Mouse (Mus musculus): Measurements from ENCODE around the gene Inhbb. TPM values are rescaled to one million over a fixed set of nuclear protein-coding genes. Genes with fewer than 3 reads are reported as not detected.

Gene Inhbb
- polyA plus RNA-seq, 1 experiment from 2014 or later: 0.17 TPM

- Histone ChIP-seq H3K9me3 (replicated peaks; ENCODE audit: control insufficient read depth, low read length) (no peaks in the 10 kb centered on the region), H3K27ac (replicated peaks; ENCODE audit: low read depth, low read length) (no peak overlapping the region), H3K9ac (replicated peaks; ENCODE audit: low read length) (no peak overlapping the region), H3K36me3 (replicated peaks; ENCODE audit: control insufficient read depth, insufficient read depth, low read depth, low read length) (no peaks in the 10 kb centered on the region), H3K4me3 (ENCODE audit: low read depth, low read length) (no peak overlapping the region), H3K4me2 (ENCODE audit: low read depth, low read length) (no peak overlapping the region), H3K4me1 (ENCODE audit: control insufficient read depth, insufficient read depth, low read length) (no peaks in the 10 kb centered on the region), H3K27me3 (ENCODE audit: control insufficient read depth, insufficient read depth, low read length) (no peaks in the 10 kb centered on the region)
- no peak for ATAC-seq (replicated peaks; ENCODE audit: insufficient number of reproducible peaks, low FRiP score, low TSS enrichment, low read depth)
- WGBS: 52% methylated on average over 3 of the region's 3 CpGs
- no peak for DNase-seq (ENCODE audit: low spot score)
Observed at GRCm38 (mm10) chr1:119404798-119405197, 17.2 kb downstream of the Inhbb start.

- Histone ChIP-seq H3K36me3 (replicated peaks; ENCODE audit: control insufficient read depth, insufficient read depth, low read depth, low read length) (no peaks in the 10 kb centered on the region), H3K4me3 (ENCODE audit: low read depth, low read length) (no peak overlapping the region), H3K9ac (replicated peaks; ENCODE audit: low read length) (no peak overlapping the region), H3K27ac (replicated peaks; ENCODE audit: low read depth, low read length) (no peak overlapping the region), H3K27me3 (ENCODE audit: control insufficient read depth, insufficient read depth, low read length) (no peaks in the 10 kb centered on the region), H3K4me1 (ENCODE audit: control insufficient read depth, insufficient read depth, low read length) (no peaks in the 10 kb centered on the region), H3K4me2 (ENCODE audit: low read depth, low read length) (no peak overlapping the region), H3K9me3 (replicated peaks; ENCODE audit: control insufficient read depth, low read length) (no peaks in the 10 kb centered on the region)
- no peak for DNase-seq (ENCODE audit: low spot score)
- 84% methylated on average over 4 of the region's 4 CpGs for WGBS
- no peak for ATAC-seq (replicated peaks; ENCODE audit: insufficient number of reproducible peaks, low FRiP score, low TSS enrichment, low read depth)
Observed at GRCm38 (mm10) chr1:119404341-119404740, 17.7 kb downstream of the Inhbb start.

- DNase-seq (ENCODE audit: low spot score) (no peak), ATAC-seq (replicated peaks; ENCODE audit: insufficient number of reproducible peaks, low FRiP score, low TSS enrichment, low read depth) (no peak)
- Histone ChIP-seq H3K9ac (replicated peaks; ENCODE audit: low read length) (no peak overlapping the region), H3K4me1 (ENCODE audit: control insufficient read depth, insufficient read depth, low read length) (no peaks in the 10 kb centered on the region), H3K4me2 (ENCODE audit: low read depth, low read length) (no peak overlapping the region), H3K4me3 (ENCODE audit: low read depth, low read length) (no peak overlapping the region), H3K27ac (replicated peaks; ENCODE audit: low read depth, low read length) (no peak overlapping the region), H3K36me3 (replicated peaks; ENCODE audit: control insufficient read depth, insufficient read depth, low read depth, low read length) (no peaks in the 10 kb centered on the region), H3K9me3 (replicated peaks; ENCODE audit: control insufficient read depth, low read length) (no peaks in the 10 kb centered on the region), H3K27me3 (ENCODE audit: control insufficient read depth, insufficient read depth, low read length) (no peaks in the 10 kb centered on the region)
- 46% methylated on average over 4 of the region's 4 CpGs for WGBS
Observed at GRCm38 (mm10) chr1:119401249-119401648, 20.8 kb downstream of the Inhbb start.

GRCm38 (mm10) chr1:119398640-119399039 is 23.4 kb downstream of the Inhbb start:
- WGBS: 81% methylated on average over 2 of the region's 2 CpGs
- H3K4me1 ChIP-seq (ENCODE audit: control insufficient read depth, insufficient read depth, low read length): no peaks in the 10 kb centered on the region
- no peak for DNase-seq (ENCODE audit: low spot score)
- no peak overlapping the region for H3K4me2 ChIP-seq (ENCODE audit: low read depth, low read length)
- no peak overlapping the region for H3K4me3 ChIP-seq (ENCODE audit: low read depth, low read length)
- H3K9ac ChIP-seq (replicated peaks; ENCODE audit: low read length): no peak overlapping the region
- no peaks in the 10 kb centered on the region for H3K9me3 ChIP-seq (replicated peaks; ENCODE audit: control insufficient read depth, low read length)
- no peak overlapping the region for H3K27ac ChIP-seq (replicated peaks; ENCODE audit: low read depth, low read length)
- ATAC-seq (replicated peaks; ENCODE audit: insufficient number of reproducible peaks, low FRiP score, low TSS enrichment, low read depth): no peak
- H3K27me3 ChIP-seq (ENCODE audit: control insufficient read depth, insufficient read depth, low read length): no peaks in the 10 kb centered on the region
- no peaks in the 10 kb centered on the region for H3K36me3 ChIP-seq (replicated peaks; ENCODE audit: control insufficient read depth, insufficient read depth, low read depth, low read length)

- Histone ChIP-seq H3K4me1 (ENCODE audit: control insufficient read depth, insufficient read depth, low read length) (no peaks in the 10 kb centered on the region), H3K27ac (replicated peaks; ENCODE audit: low read depth, low read length) (no peak overlapping the region), H3K36me3 (replicated peaks; ENCODE audit: control insufficient read depth, insufficient read depth, low read depth, low read length) (no peaks in the 10 kb centered on the region), H3K4me3 (ENCODE audit: low read depth, low read length) (no peak overlapping the region), H3K4me2 (ENCODE audit: low read depth, low read length) (no peak overlapping the region), H3K9ac (replicated peaks; ENCODE audit: low read length) (no peak overlapping the region), H3K9me3 (replicated peaks; ENCODE audit: control insufficient read depth, low read length) (no peaks in the 10 kb centered on the region), H3K27me3 (ENCODE audit: control insufficient read depth, insufficient read depth, low read length) (no peaks in the 10 kb centered on the region)
- no peak for DNase-seq (ENCODE audit: low spot score)
- no peak for ATAC-seq (replicated peaks; ENCODE audit: insufficient number of reproducible peaks, low FRiP score, low TSS enrichment, low read depth)
- WGBS: 77% methylated on average over 7 of the region's 7 CpGs
Observed at GRCm38 (mm10) chr1:119397839-119398238, 24.2 kb downstream of the Inhbb start.

GRCm38 (mm10) chr1:119391311-119391710 is 30.7 kb downstream of the Inhbb start:
- H3K27ac ChIP-seq (replicated peaks; ENCODE audit: low read depth, low read length): no peak overlapping the region
- no peak for ATAC-seq (replicated peaks; ENCODE audit: insufficient number of reproducible peaks, low FRiP score, low TSS enrichment, low read depth)

GRCm38 (mm10) chr1:119390676-119391075 is 31.4 kb downstream of the Inhbb start:
- 53% methylated on average over 4 of the region's 4 CpGs for WGBS
- no peak overlapping the region for H3K9ac ChIP-seq (replicated peaks; ENCODE audit: low read length)
- H3K4me1 ChIP-seq (ENCODE audit: control insufficient read depth, insufficient read depth, low read length): no peaks in the 10 kb centered on the region
- no peak for ATAC-seq (replicated peaks; ENCODE audit: insufficient number of reproducible peaks, low FRiP score, low TSS enrichment, low read depth)
- no peaks in the 10 kb centered on the region for H3K36me3 ChIP-seq (replicated peaks; ENCODE audit: control insufficient read depth, insufficient read depth, low read depth, low read length)
- no peaks in the 10 kb centered on the region for H3K27me3 ChIP-seq (ENCODE audit: control insufficient read depth, insufficient read depth, low read length)
- H3K9me3 ChIP-seq (replicated peaks; ENCODE audit: control insufficient read depth, low read length): no peaks in the 10 kb centered on the region
- no peak overlapping the region for H3K4me3 ChIP-seq (ENCODE audit: low read depth, low read length)
- no peak for DNase-seq (ENCODE audit: low spot score)
- H3K27ac ChIP-seq (replicated peaks; ENCODE audit: low read depth, low read length): no peak overlapping the region
- no peak overlapping the region for H3K4me2 ChIP-seq (ENCODE audit: low read depth, low read length)

More at GRCm38 (mm10) chr1:119391311-119391710, 30.7 kb downstream of the Inhbb start:
- Histone ChIP-seq H3K9ac (replicated peaks; ENCODE audit: low read length) (no peak overlapping the region), H3K4me3 (ENCODE audit: low read depth, low read length) (no peak overlapping the region), H3K9me3 (replicated peaks; ENCODE audit: control insufficient read depth, low read length) (no peaks in the 10 kb centered on the region), H3K4me1 (ENCODE audit: control insufficient read depth, insufficient read depth, low read length) (no peaks in the 10 kb centered on the region), H3K36me3 (replicated peaks; ENCODE audit: control insufficient read depth, insufficient read depth, low read depth, low read length) (no peaks in the 10 kb centered on the region), H3K4me2 (ENCODE audit: low read depth, low read length) (no peak overlapping the region), H3K27me3 (ENCODE audit: control insufficient read depth, insufficient read depth, low read length) (no peaks in the 10 kb centered on the region)
- no peak for DNase-seq (ENCODE audit: low spot score)
- WGBS: 91% methylated on average over 3 of the region's 3 CpGs

- H3K9ac ChIP-seq (replicated peaks; ENCODE audit: low read length): no peak overlapping the region
- ATAC-seq (replicated peaks; ENCODE audit: insufficient number of reproducible peaks, low FRiP score, low TSS enrichment, low read depth) (no peak), DNase-seq (ENCODE audit: low spot score) (no peak)
- 39% methylated on average over 7 of the region's 7 CpGs for WGBS
- H3K27me3 ChIP-seq (ENCODE audit: control insufficient read depth, insufficient read depth, low read length): no peaks in the 10 kb centered on the region
- H3K27ac ChIP-seq (replicated peaks; ENCODE audit: low read depth, low read length): no peak overlapping the region
- no peak overlapping the region for H3K4me3 ChIP-seq (ENCODE audit: low read depth, low read length)
- no peaks in the 10 kb centered on the region for H3K9me3 ChIP-seq (replicated peaks; ENCODE audit: control insufficient read depth, low read length)
- H3K4me1 ChIP-seq (ENCODE audit: control insufficient read depth, insufficient read depth, low read length): no peaks in the 10 kb centered on the region
- no peak overlapping the region for H3K4me2 ChIP-seq (ENCODE audit: low read depth, low read length)
- H3K36me3 ChIP-seq (replicated peaks; ENCODE audit: control insufficient read depth, insufficient read depth, low read depth, low read length): no peaks in the 10 kb centered on the region
Observed at GRCm38 (mm10) chr1:119389771-119390500, 32.1 kb downstream of the Inhbb start.
